Mouse (Mus musculus) olfactory bulb, adult 2 months (tissue): ENCODE results near the gene Ndufb11.

Experiments used
- CTCF ChIP-seq: fragments of 200-500 bp; IDR thresholded peaks from 2 replicates; pipeline ENCODE4 v1.5.1; 2012; ENCODE audit warnings: low read depth, mild to moderate bottlenecking, low read length, moderate library complexity; ENCODE audit not compliant: insufficient read depth
- POLR2A ChIP-seq: fragments of 200-500 bp; IDR thresholded peaks from 2 replicates; pipeline ENCODE4 v1.6.1; 2012; ENCODE audit warnings: mild to moderate bottlenecking, low read depth, low read length, moderate library complexity; ENCODE audit not compliant: insufficient read depth

- TF ChIP-seq POLR2A = no peak
- no peak for TF ChIP-seq CTCF
Measured at GRCm38 (mm10) chrX:20587968-20588367, 29.5 kb downstream of the Ndufb11 start.
